Comparison of ENCODE assay signal across 15 mouse cellular contexts in the genomic region with DNA sequence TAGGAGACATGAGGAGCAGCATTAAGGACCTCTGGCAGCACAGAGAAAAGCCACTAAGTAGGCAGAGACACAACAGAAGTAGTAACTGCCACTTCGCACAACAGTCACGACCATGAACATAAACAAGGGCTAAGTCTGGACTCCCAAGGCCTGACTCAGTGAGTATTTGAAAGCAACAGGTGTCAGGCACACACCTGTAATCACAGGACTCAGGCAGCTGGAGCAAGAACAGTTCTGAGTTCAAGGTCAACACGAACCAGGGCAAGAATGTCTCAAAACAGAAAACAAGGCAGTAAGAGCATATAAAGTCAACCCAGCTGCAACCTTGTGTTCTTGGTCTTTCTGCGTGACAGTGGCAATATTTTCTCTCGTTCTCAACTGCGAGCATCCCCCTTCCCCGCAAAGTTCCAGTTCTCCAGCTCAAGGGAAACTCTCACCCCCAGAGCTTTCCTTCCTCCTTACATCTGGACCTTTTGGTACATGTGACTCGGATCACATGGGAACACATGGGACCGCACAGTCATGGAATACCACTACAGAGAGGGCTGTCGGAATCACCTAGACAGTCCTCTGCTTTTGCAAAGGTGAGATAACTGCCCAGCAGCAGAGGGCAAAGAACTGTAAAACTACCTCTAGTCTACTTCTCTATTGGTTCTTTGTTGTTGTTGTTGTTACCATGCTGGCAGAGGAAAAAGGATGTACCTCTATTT. TPM values are rescaled to one million over a fixed set of nuclear protein-coding genes. Genes with fewer than 3 reads are reported as not detected.
A peak's percentile ranks its signal among the peaks of the same experiment; 100 is the strongest.
DNase-seq lines count a peak whose midpoint lies in the region; ATAC-seq lines count a peak whose summit lies in the region.
"Had no signal": no experiment of that assay in that cellular context is flagged by ENCODE, and none has a peak within 500 bp of the region (broad histone marks: within the 10 kb centered on the region; RNA-seq: fewer than 3 reads in every experiment).

No protein-coding gene starts in this region.

- peaks cover 4% of the 10 kb centered on the region; the same call in 1 of the 2 replicates for H3K36me3 ChIP-seq in limb, embryonic 12.5 days
- 0 out of 2 replicates have a peak, but pooled peaks cover 4% of the 10 kb centered on the region for H3K36me3 ChIP-seq in limb, embryonic 10.5 days
- H3K36me3 ChIP-seq: neural tube, embryonic 13.5 days had no signal

- H3K27ac ChIP-seq in limb, embryonic 12.5 days, result peak overlapping the region; percentile 50; the same call in 1 of the 2 replicates
- no peak overlapping the region for H3K27ac ChIP-seq in limb, embryonic 10.5 days
- peak overlapping the region; percentile 53 for H3K27ac ChIP-seq in brown adipose tissue, adult 24 weeks (replicated peaks; ENCODE audit: low read depth, low read length)
- H3K27ac ChIP-seq: neural tube, embryonic 13.5 days had no signal

- peak; percentile 90 for DNase-seq in heart, adult 11 months
- DNase-seq in heart, postnatal 10 days, result no peak
- DNase-seq in limb, embryonic 10.5 days (ENCODE audit: low spot score), result no peak
- DNase-seq in A20 (ENCODE audit: low read depth, low spot score), result peak; percentile 44
- DNase-seq in thymus, postnatal 36 days, result no peak
- DNase-seq in cerebellum, adult 11 months, result no peak
- DNase-seq: adrenal gland, postnatal 25 days; cerebellum, postnatal 25 days; kidney, postnatal 14 days; layer of hippocampus, adult 9-11 months; right cerebral cortex, postnatal 4 days had no signal

- H3K4me2 ChIP-seq in limb, embryonic 12.5 days, result no peak overlapping the region
- H3K4me2 ChIP-seq: neural tube, embryonic 13.5 days had no signal

- no peak overlapping the region for H3K4me3 ChIP-seq in limb, embryonic 12.5 days (replicated peaks)
- no peak overlapping the region for H3K4me3 ChIP-seq in limb, embryonic 10.5 days
- no peak overlapping the region for H3K4me3 ChIP-seq in brown adipose tissue, adult 24 weeks (ENCODE audit: insufficient read depth, low read depth, low read length)
- H3K4me3 ChIP-seq: neural tube, embryonic 13.5 days had no signal

- H3K9me3 ChIP-seq in limb, embryonic 12.5 days, result no peaks in the 10 kb centered on the region
- no peaks in the 10 kb centered on the region for H3K9me3 ChIP-seq in limb, embryonic 10.5 days (replicated peaks)
- H3K9me3 ChIP-seq: neural tube, embryonic 13.5 days had no signal

- H3K9ac ChIP-seq in limb, embryonic 12.5 days (replicated peaks), result no peak overlapping the region
- H3K9ac ChIP-seq: neural tube, embryonic 13.5 days had no signal

- H3K27me3 ChIP-seq in limb, embryonic 12.5 days, result no peaks in the 10 kb centered on the region
- H3K27me3 ChIP-seq in limb, embryonic 10.5 days (ENCODE audit: low read depth, poor library complexity, severe bottlenecking), result no peaks in the 10 kb centered on the region
- H3K27me3 ChIP-seq: neural tube, embryonic 13.5 days had no signal

- no peak for ATAC-seq in limb, embryonic 12.5 days (ENCODE audit: insufficient number of reproducible peaks, insufficient read depth, low FRiP score, low TSS enrichment, low read depth)
- ATAC-seq: forebrain, embryonic 14.5 days had no signal

- peaks cover 40% of the 10 kb centered on the region for H3K4me1 ChIP-seq in limb, embryonic 12.5 days (replicated peaks)
- H3K4me1 ChIP-seq in limb, embryonic 10.5 days, result peaks cover 32% of the 10 kb centered on the region
- peaks cover 56% of the 10 kb centered on the region for H3K4me1 ChIP-seq in brown adipose tissue, adult 24 weeks (ENCODE audit: control insufficient read depth, insufficient read depth, insufficient read length, low read length)
- H3K4me1 ChIP-seq: neural tube, embryonic 13.5 days had no signal

- intact Hi-C loops in heart, postnatal 10 days (cut with DNase I), result loop anchor here (10.0 kb wide), 1 partner anchor 278 kb away; no protein-coding TSS in a partner anchor

- WGBS in limb, embryonic 12.5 days, result 87% methylated on average over 10 of the region's 10 CpGs
- WGBS in limb, embryonic 10.5 days, result 91% methylated on average over 10 of the region's 10 CpGs

RNA-seq across cellular contexts. Expression of a gene that starts 17.2 kb away (rescaled TPM):
- total RNA-seq in heart, postnatal 10 days (2021), result 10 to 100 TPM; 63.5 to 64.6 TPM
- polyA plus RNA-seq in limb, embryonic 12.5 days (2016; fragmentation: Nextera tagmentation; extraction: Ambion mirVana), result 31.3 and 31.8 TPM in 2 replicates
- 33.8 and 37.2 TPM in 2 replicates for polyA plus RNA-seq in limb, embryonic 10.5 days (2016; fragmentation: Nextera tagmentation; extraction: Ambion mirVana)
- polyA plus RNA-seq in brown adipose tissue, adult 24 weeks (2012; ENCODE audit: insufficient read depth, insufficient read length, missing spikeins), result 50.2 and 50.6 TPM in 2 replicates

RNA-seq across cellular contexts. Expression of a gene that starts 28.1 kb away (rescaled TPM):
- total RNA-seq in heart, postnatal 10 days (2021), result 100 to 1,000 TPM; 336 to 360 TPM
- polyA plus RNA-seq in limb, embryonic 12.5 days (2016; fragmentation: Nextera tagmentation; extraction: Ambion mirVana), result 393 and 427 TPM in 2 replicates
- 352 and 369 TPM in 2 replicates for polyA plus RNA-seq in limb, embryonic 10.5 days (2016; fragmentation: Nextera tagmentation; extraction: Ambion mirVana)
- polyA plus RNA-seq in brown adipose tissue, adult 24 weeks (2012; ENCODE audit: insufficient read depth, insufficient read length, missing spikeins), result 58.7 and 106 TPM in 2 replicates

Comparison
In these comparisons a context has a peak if more than half of its experiments do, and no peak if none do; other contexts are left out.
1. DNase-seq: peak in heart, adult 11 months (single experiment) and A20 (single experiment); none in heart, postnatal 10 days (0 of 2), limb, embryonic 10.5 days (single experiment), thymus, postnatal 36 days (0 of 2) and cerebellum, adult 11 months (single experiment).